In genomic region chr1:88539823-88540222, GRCm38 (mm10) we compare ENCODE assay signal across 11 mouse cellular contexts. TPM values are rescaled to one million over a fixed set of nuclear protein-coding genes. Genes with fewer than 3 reads are reported as not detected.
DNase-seq lines count a peak whose midpoint lies in the region; ATAC-seq and TF ChIP-seq lines count a peak whose summit lies in the region.
"Had no signal": no experiment of that assay in that cellular context is flagged by ENCODE, and none has a peak within 500 bp of the region (broad histone marks: within the 10 kb centered on the region; RNA-seq: fewer than 3 reads in every experiment).

No protein-coding gene starts in this region.

- TF ChIP-seq POLR2A in brain, embryonic 14.5 days (IDR thresholded peaks at IDR 0.05; ENCODE audit: borderline replicate concordance, extremely low read depth, insufficient read depth, insufficient read length, poor library complexity, severe bottlenecking): no peak

- no peak overlapping the region for H3K9ac ChIP-seq in heart, embryonic 11.5 days (ENCODE audit: low read depth, low read length)
- H3K9ac ChIP-seq in lung, embryonic 14.5 days: no peak overlapping the region
- H3K9ac ChIP-seq: intestine, embryonic 15.5 days; limb, embryonic 12.5 days; neural tube, embryonic 12.5 days had no signal

- no peaks in the 10 kb centered on the region for H3K9me3 ChIP-seq in heart, embryonic 11.5 days (replicated peaks; ENCODE audit: control insufficient read depth, low read length)
- H3K9me3 ChIP-seq in lung, embryonic 14.5 days (ENCODE audit: low read depth, low read length): no peaks in the 10 kb centered on the region
- H3K9me3 ChIP-seq: intestine, embryonic 15.5 days; limb, embryonic 12.5 days; neural tube, embryonic 12.5 days had no signal

- ATAC-seq in heart, embryonic 11.5 days (replicated peaks; ENCODE audit: insufficient number of reproducible peaks, low FRiP score, low TSS enrichment): no peak
- no peak for ATAC-seq in lung, embryonic 14.5 days (ENCODE audit: insufficient read depth)
- ATAC-seq: intestine, embryonic 15.5 days had no signal

- no peaks in the 10 kb centered on the region for H3K36me3 ChIP-seq in heart, embryonic 11.5 days (ENCODE audit: control insufficient read depth, insufficient read depth, low read length)
- no peaks in the 10 kb centered on the region for H3K36me3 ChIP-seq in lung, embryonic 14.5 days (ENCODE audit: insufficient read depth)
- H3K36me3 ChIP-seq: intestine, embryonic 15.5 days; limb, embryonic 12.5 days; neural tube, embryonic 12.5 days had no signal

- no peaks in the 10 kb centered on the region for H3K27me3 ChIP-seq in heart, embryonic 11.5 days (ENCODE audit: control insufficient read depth, insufficient read depth, low read length)
- no peaks in the 10 kb centered on the region for H3K27me3 ChIP-seq in lung, embryonic 14.5 days (ENCODE audit: insufficient read depth, low read length)
- H3K27me3 ChIP-seq: intestine, embryonic 15.5 days; limb, embryonic 12.5 days; neural tube, embryonic 12.5 days had no signal

- DNase-seq in heart, adult 11 months: peak; percentile 87
- peak; percentile 34 for DNase-seq in lung, embryonic 14.5 days
- DNase-seq in lung, postnatal 14 days: no peak
- peak; percentile 92 for DNase-seq in brain, embryonic 14.5 days (ENCODE audit: low read depth)
- peak; percentile 35 to 44 for DNase-seq in layer of hippocampus, postnatal 10 days (ENCODE audit: low spot score in 2 of 2)
- DNase-seq in spleen, postnatal 36 days (ENCODE audit: low spot score in 2 of 2): no peak
- no peak for DNase-seq in urinary bladder, postnatal 36 days (ENCODE audit: low spot score in 2 of 2)

- H3K4me1 ChIP-seq in heart, embryonic 11.5 days (ENCODE audit: control insufficient read depth, insufficient read depth, low read length): no peaks in the 10 kb centered on the region
- H3K4me1 ChIP-seq in lung, embryonic 14.5 days (ENCODE audit: insufficient read depth): no peaks in the 10 kb centered on the region
- H3K4me1 ChIP-seq: intestine, embryonic 15.5 days; limb, embryonic 12.5 days; neural tube, embryonic 12.5 days had no signal

- no peak overlapping the region for H3K4me2 ChIP-seq in heart, embryonic 11.5 days
- no peak overlapping the region for H3K4me2 ChIP-seq in lung, embryonic 14.5 days
- H3K4me2 ChIP-seq: intestine, embryonic 15.5 days; limb, embryonic 12.5 days; neural tube, embryonic 12.5 days had no signal

- no peak overlapping the region for H3K4me3 ChIP-seq in heart, embryonic 11.5 days (ENCODE audit: low read depth, low read length)
- H3K4me3 ChIP-seq in lung, embryonic 14.5 days (ENCODE audit: low read depth, low read length): no peak overlapping the region
- H3K4me3 ChIP-seq: intestine, embryonic 15.5 days; limb, embryonic 12.5 days; neural tube, embryonic 12.5 days had no signal

- WGBS in heart, embryonic 11.5 days (ENCODE audit: insufficient replicate concordance): 70% methylated on average over 3 of the region's 3 CpGs
- 37% methylated on average over 3 of the region's 3 CpGs for WGBS in lung, embryonic 14.5 days

- TF ChIP-seq CTCF in lung, embryonic 14.5 days (IDR thresholded peaks at IDR 0.05; ENCODE audit: low read depth): no peak
- no peak for TF ChIP-seq CTCF in brain, embryonic 14.5 days (IDR thresholded peaks at IDR 0.05; ENCODE audit: borderline replicate concordance, extremely low read depth, insufficient read depth, insufficient read length)

- H3K27ac ChIP-seq in heart, embryonic 11.5 days (ENCODE audit: low read depth, low read length): no peak overlapping the region
- H3K27ac ChIP-seq in lung, embryonic 14.5 days (ENCODE audit: low read depth): no peak overlapping the region
- H3K27ac ChIP-seq: intestine, embryonic 15.5 days; limb, embryonic 12.5 days; neural tube, embryonic 12.5 days had no signal

RNA-seq across cellular contexts. Expression of gene Glrp1, which starts 30.0 kb away (rescaled TPM):
- 0.10 TPM in 1 of 2 replicates, not detected in the other for polyA plus RNA-seq in heart, embryonic 11.5 days (2014; fragmentation: Nextera tagmentation; extraction: Ambion mirVana)
- 0.27 and 0.38 TPM in 2 replicates for polyA plus RNA-seq in lung, embryonic 14.5 days (2014; fragmentation: Nextera tagmentation; extraction: Ambion mirVana)
- 0.04 TPM in 1 of 2 replicates, not detected in the other for polyA plus RNA-seq in brain, embryonic 14.5 days (2012; rRNA removed)
- total RNA-seq in layer of hippocampus, postnatal 10 days (2021): not detected
- polyA plus RNA-seq: intestine, embryonic 15.5 days; limb, embryonic 12.5 days; neural tube, embryonic 12.5 days had no signal

Comparison
In these comparisons a context has a peak if more than half of its experiments do, and no peak if none do; other contexts are left out.
1. DNase-seq: peak in heart, adult 11 months (single experiment), lung, embryonic 14.5 days (single experiment), brain, embryonic 14.5 days (single experiment) and layer of hippocampus, postnatal 10 days (2 of 2); none in lung, postnatal 14 days (single experiment), spleen, postnatal 36 days (0 of 2) and urinary bladder, postnatal 36 days (0 of 2).